Mouse (Mus musculus) kidney, adult 8-10 months (tissue): ENCODE data around the gene Gbp3.

Experiments used
- DNase-seq, 2 experiments: peaks; one replicate each; pipeline ENCODE4 v3.0.0; 2022

Gbp3 gene

GRCm38 (mm10) chr3:142590431-142591067 is 30.7 kb downstream of the Gbp3 start:
- no peak for DNase-seq

DNA sequence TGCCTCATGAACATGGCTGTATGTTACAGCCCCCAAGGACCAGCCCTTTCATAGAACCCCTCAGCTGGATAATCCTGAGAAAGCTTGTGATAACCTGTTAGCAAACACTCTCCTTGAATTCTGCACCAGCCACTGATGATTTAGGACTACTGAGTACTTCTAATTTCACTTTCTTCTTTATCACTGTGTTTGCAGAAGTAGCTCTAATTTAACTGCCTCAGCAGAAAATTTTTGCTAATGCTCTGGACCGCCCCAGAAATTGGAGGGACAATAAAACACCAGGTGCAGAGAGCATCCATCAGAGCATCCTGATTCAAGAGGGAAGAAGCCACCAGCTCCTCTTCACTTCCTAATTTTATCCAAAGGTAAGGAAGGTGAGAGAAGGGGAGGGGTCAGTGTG is 34.7 kb downstream of the Gbp3 start, which contains the start of gene Gbp2b:
Gene Gbp2b (plus strand): TSS at position 301 of the 400 bp plus-strand sequence.
- DNase-seq, result no peak

DNA sequence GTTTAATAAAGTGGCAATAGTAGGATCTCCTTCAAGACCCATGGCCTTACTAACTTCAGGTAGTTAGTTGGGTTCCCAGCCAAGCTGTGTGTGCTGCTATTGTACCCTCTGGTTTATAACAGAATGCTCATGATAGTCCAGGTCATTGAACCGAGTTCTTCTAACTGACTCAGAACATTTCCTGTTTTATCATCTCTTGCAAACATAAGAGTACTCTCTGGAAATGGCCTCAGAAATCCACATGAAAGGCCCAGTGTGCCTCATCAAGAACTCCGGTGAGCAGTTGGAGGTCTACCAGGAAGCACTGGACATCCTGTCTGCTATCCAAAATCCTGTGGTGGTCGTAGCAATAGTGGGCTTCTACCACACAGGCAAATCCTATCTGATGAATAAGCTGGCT is 38.1 kb downstream of the Gbp3 start:
- DNase-seq, result no peak

DNA sequence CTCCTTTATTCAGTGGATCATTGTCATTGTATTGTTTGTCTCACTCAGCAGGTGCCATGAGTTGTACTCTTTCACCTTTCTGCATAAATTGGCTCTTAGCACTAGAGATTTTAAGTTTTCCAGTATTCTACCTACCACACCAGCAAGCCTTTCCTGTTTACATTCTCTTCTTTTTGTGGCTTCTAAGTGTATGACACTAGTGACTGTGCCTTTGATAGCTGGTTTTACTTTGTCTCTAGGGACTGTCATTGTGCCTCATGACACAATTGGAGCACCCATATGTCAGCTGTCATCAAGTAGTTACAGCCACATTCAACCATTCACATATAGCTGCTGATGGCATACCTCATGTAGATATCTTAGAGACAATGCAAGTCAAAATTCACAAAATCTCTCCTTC is 41.8 kb downstream of the Gbp3 start:
- no peak for DNase-seq

DNA sequence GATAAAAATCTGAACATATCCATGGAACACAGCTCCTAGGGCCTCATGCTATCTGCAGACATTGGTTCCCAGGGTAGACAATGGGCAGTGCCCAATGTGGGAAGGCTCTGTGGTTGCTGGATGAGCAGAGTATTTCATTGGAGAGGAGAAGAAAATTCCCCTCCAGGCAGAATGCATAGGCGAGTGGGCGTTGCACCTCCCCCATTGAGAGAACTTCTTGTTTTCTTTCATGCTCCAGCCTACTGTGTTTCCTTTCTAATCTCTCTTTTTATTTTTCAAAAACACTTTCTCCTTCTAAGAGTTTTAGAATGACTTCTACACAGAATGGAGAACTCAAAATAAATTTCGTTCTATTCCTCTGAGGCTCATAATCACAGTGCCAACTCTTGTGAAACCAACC is 58.8 kb downstream of the Gbp3 start:
- DNase-seq, result no peak

GRCm38 (mm10) chr3:142619606-142620005 is 59.8 kb downstream of the Gbp3 start:
- DNase-seq, result no peak

GRCm38 (mm10) chr3:142620111-142620955 is 60.5 kb downstream of the Gbp3 start, which contains the start of gene Gbp2:
Gene Gbp2, plus strand, starts transcription at chr3:142620602.
- DNase-seq, result peak; percentile 16 to 32

GRCm38 (mm10) chr3:142620956-142621562 is 61.2 kb downstream of the Gbp3 start:
- DNase-seq, result no peak
